Mouse (Mus musculus) bone marrow macrophage, adult 2 months (primary cell): ENCODE measurements around the gene Rassf7.

ENCODE experiments used
- CTCF ChIP-seq: IDR thresholded peaks from 2 replicates; pipeline ENCODE4 v1.5.1; 2012; ENCODE audit warnings: low read depth, mild to moderate bottlenecking, low read length, moderate library complexity
- POLR2A ChIP-seq: IDR thresholded peaks from 2 replicates; pipeline ENCODE4 v1.6.1; 2012; ENCODE audit warnings: mild to moderate bottlenecking, low read depth, low read length, borderline replicate concordance

- TF ChIP-seq CTCF = no peak
- no peak for TF ChIP-seq POLR2A
Observed at GRCm38 (mm10) chr7:141213133-141213532, 2.5 kb upstream of the Rassf7 start.
